Mouse (Mus musculus) B cell, adult 2 months (primary cell): Measurements from ENCODE around the gene Tenm3.
A peak's percentile ranks its signal among the peaks of the same experiment; 100 is the strongest.

Source experiments
- DNase-seq, 2 experiments: peaks; one replicate each; pipeline ENCODE4 v3.0.0; 2022

Gene Tenm3

GRCm38 (mm10) chr8:48236968-48237367 lies 606.8 kb downstream of the Tenm3 start:
- no peak for DNase-seq

GRCm38 (mm10) chr8:48232927-48233326 lies 610.8 kb downstream of the Tenm3 start:
- DNase-seq = no peak

- no peak for DNase-seq
Observed at GRCm38 (mm10) chr8:48231882-48232281, 611.9 kb downstream of the Tenm3 start.

GRCm38 (mm10) chr8:48231389-48231788 lies 612.4 kb downstream of the Tenm3 start:
- DNase-seq = no peak

GRCm38 (mm10) chr8:48228676-48229075 lies 615.1 kb downstream of the Tenm3 start:
- DNase-seq = no peak

GRCm38 (mm10) chr8:48224753-48225152 lies 619.0 kb downstream of the Tenm3 start:
- no peak for DNase-seq

GRCm38 (mm10) chr8:48222429-48222769 lies 621.4 kb downstream of the Tenm3 start:
- peak; percentile 14 to 27 for DNase-seq

GRCm38 (mm10) chr8:48221724-48222428 lies 621.9 kb downstream of the Tenm3 start:
- DNase-seq = no peak

- DNase-seq = no peak
Observed at GRCm38 (mm10) chr8:48221304-48221703, 622.4 kb downstream of the Tenm3 start.

GRCm38 (mm10) chr8:48220529-48221181 lies 623.1 kb downstream of the Tenm3 start:
- no peak for DNase-seq

- DNase-seq = no peak
Observed at GRCm38 (mm10) chr8:48215071-48215501, 628.7 kb downstream of the Tenm3 start.

- DNase-seq = no peak
Observed at GRCm38 (mm10) chr8:48214386-48214785, 629.4 kb downstream of the Tenm3 start.

- DNase-seq = no peak
Observed at GRCm38 (mm10) chr8:48211931-48212330, 631.8 kb downstream of the Tenm3 start.

- no peak for DNase-seq
Observed at GRCm38 (mm10) chr8:48207567-48207966, 636.2 kb downstream of the Tenm3 start.

GRCm38 (mm10) chr8:48206922-48207321 lies 636.8 kb downstream of the Tenm3 start:
- DNase-seq = no peak

GRCm38 (mm10) chr8:48204838-48205345 lies 638.9 kb downstream of the Tenm3 start:
- DNase-seq = no peak

- DNase-seq = no peak
Observed at GRCm38 (mm10) chr8:48204114-48204837, 639.5 kb downstream of the Tenm3 start.

GRCm38 (mm10) chr8:48203611-48204010 lies 640.1 kb downstream of the Tenm3 start:
- DNase-seq = no peak

- no peak for DNase-seq
Observed at GRCm38 (mm10) chr8:48203161-48203560, 640.6 kb downstream of the Tenm3 start.

- DNase-seq = no peak
Observed at GRCm38 (mm10) chr8:48202632-48203031, 641.1 kb downstream of the Tenm3 start.

GRCm38 (mm10) chr8:48199171-48199570 lies 644.6 kb downstream of the Tenm3 start:
- no peak for DNase-seq

GRCm38 (mm10) chr8:48195971-48196370 lies 647.8 kb downstream of the Tenm3 start:
- DNase-seq = no peak

GRCm38 (mm10) chr8:48188586-48188985 lies 655.2 kb downstream of the Tenm3 start:
- no peak for DNase-seq

- DNase-seq = no peak
Observed at GRCm38 (mm10) chr8:48183758-48184157, 660.0 kb downstream of the Tenm3 start.
